Mouse (Mus musculus): ENCODE data around the gene Ccdc167.
A peak's percentile ranks its signal among the peaks of the same experiment; 100 is the strongest.

Ccdc167 gene

DNA sequence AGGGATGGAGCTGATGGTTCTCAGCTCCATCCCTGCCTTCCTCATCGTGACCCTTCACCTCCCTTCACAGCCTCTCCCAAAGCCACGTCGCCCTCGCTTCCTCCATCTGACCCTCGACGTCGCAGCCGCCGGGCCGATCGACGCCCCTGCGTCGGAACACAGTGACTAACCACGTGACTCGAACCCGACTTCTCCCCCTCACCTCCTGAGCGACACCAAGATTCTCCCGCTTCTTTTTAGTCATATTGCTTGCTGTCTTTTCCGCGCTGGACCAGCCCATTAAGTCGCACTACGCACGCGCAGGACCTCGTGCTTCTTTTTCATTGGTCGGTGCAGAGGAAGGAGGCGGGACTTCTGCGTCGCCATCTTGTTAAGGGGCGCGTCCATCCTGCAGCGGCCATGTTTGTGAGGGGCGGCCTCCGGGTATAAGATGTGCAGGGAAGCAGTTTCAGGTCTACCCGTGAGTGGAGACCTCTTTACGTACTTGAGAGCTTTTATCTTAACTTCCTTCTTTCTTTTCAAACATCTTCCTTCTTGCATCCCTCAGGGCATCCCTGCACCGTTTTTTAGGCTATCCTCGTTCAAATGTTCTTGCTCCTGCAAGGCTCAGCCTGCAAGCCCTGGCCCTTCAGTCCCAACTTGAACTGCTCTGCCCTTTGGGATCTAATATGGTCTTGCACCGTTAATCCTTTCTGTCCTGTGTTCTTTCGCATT lies at the start of gene Ccdc167:
Gene Ccdc167, minus strand, starts transcription at position 313 of the 714 bp plus-strand sequence.
- peak; percentile 98 for DNase-seq (ENCODE audit: low spot score)

DNA sequence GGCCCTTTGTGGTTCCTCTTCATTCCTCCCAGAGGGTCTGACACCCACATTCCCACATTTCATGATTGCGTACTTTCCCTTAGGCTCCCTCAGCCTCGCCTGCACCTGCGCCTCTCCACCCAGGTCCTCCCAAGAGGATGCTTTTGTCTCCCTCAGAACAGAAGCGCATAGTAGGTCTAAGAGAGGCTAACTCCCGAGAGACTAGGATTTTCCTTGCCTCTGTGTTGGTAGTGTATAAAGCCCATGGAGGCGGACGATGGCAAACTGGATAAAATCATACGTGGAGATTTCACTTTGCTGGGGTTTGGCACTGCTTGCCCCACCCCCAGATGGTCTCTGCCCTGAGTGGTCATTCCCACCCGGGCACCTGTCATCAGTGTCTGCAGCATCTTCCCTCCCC lies 48.5 kb upstream of the Ccdc167 start:
- no peak for DNase-seq (ENCODE audit: low spot score)

DNA sequence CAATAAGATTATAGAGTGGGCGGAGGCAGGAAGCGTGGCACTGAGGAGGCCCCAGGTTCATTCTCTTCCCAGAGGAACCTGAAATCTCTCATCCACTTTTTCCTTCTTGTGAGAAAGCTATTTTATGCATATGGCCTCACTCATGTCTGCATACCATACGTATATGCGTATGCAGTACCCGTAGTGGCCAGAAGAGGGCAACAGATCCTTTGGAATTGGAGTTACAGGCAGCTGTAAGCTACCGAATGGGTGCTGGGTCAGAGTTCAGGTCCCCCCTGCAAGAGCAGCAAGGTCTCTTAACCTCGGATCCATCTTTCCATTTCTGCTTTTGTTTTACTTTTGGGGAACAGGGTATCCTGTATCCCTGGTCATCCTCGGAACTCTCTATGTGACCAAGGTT lies 45.7 kb upstream of the Ccdc167 start:
- DNase-seq (ENCODE audit: low spot score) = peak; percentile 24

DNA sequence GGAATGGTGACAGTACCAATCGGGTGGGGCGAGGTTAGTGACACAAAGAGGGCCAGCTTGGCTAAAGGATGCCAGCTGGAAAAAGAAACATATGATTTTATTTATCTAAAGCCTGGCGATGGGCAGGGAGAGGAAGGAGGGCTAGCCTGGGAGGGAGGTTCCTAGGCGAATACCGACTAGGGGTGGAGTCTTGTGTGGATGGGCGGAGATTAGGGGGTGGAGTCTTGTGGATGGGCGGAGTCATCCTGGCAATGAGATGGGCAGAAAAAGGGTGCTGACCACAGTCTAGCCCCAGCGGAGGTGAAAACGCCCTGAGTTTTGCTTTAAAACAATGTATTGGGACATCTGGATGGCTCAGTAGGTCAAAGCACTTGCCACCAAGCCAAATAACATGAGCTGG lies 45.1 kb upstream of the Ccdc167 start:
- DNase-seq (ENCODE audit: low spot score) = no peak

DNA sequence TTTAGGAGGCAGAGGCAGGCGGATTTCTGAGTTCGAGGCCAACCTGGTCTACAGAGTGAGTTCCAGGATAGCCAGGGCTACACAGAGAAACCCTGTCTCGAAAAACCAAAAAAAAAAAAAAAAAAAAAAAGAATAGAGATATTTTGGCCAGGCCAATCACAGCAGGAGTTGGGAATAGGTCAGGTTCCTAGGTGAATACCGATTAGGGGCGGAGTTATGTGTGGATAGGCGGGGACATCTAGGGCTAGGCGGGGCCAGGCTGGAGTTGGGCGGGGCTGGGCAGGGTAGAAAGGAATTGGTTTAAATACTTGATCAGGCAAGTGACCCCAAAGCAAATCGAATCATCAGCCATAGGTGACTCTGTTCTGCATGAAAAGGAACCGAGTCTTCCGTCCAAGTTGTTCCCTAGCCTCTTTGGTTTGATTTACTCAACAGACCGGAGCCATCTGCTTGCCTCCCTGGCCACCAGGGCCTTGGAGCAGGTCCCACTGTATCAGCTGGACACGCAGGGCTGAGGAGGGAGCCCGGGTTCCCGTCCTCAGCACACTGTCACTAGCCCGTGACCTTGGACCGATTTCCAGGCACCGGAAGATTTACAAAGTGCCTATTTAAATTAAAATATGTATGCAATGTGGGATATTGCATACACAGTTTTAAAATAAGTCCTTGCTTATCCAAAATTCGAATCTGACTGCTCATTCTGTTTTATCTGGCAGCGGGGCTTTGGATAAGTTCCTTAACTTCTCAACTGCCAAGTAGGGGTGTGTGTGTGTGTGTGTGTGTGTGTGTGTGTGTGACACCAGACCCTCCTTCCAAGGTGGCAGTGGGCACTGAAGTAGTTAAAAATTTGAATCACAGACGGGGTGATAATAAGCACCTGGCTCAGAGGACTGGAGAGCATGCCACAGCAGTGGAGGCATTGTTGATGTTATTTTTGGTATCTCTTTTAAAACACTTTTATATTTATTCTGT lies 43.8 kb upstream of the Ccdc167 start:
- no peak for DNase-seq (ENCODE audit: low spot score)

DNA sequence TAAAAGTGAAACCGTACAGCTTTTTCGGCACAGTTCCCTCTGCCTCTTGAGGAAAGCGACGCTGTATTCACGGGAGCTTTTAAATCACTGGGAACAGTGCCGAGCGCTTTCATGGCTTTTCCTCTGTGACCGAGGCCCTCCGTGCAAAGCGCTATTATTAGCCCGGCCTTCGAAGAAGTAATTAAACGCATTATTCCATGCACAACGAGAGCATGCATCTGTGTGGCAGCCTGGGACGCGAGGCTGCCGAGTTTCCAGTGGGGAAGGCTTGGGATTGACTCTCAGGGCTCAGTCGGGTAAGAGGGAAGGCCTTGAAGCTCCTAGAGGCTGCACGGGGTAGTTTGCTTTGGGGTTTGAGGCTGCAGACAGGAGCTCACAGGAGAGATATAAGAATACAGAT lies 43.1 kb upstream of the Ccdc167 start:
- peak; percentile 27 for DNase-seq (ENCODE audit: low spot score)

DNA sequence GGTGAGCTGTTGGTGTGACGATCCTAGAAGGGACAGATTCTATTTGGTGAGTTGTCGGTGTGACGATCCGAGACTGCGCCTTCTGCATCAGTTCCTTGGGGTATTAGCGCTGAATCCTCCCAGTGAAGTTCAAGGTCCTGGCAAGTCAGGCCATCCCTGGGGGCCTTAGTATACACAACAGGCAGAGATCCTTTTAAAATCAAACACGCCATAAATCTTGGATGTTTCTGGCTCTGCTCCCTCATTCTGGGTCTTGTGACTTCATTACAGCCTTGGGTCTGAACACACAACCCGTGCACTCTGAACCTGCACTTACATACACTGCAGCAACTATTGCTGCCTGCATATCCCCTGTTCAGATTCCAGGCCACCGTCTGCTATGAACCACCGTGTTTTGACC lies 39.5 kb upstream of the Ccdc167 start:
- no peak for DNase-seq (ENCODE audit: low spot score)

DNA sequence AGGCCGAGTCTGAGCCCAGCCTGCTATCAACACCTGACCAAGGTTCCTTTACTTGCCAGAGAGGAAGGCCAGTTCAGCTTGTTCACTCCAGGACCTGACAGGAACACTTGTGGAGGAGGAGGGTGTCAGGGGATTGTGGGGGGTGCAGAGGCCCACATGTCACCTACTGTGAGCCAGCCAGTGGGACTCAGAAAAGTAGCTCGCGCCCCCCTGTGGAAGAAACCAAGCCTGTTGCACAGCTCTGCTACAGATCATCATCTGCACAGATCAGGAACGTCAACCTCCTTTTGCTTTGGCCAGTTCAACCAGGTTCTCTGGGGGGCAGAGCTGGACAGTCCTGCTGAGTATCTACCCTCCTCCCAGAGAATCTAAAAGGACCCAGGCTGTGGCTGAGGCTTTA lies 37.7 kb upstream of the Ccdc167 start:
- no peak for DNase-seq (ENCODE audit: low spot score)

DNA sequence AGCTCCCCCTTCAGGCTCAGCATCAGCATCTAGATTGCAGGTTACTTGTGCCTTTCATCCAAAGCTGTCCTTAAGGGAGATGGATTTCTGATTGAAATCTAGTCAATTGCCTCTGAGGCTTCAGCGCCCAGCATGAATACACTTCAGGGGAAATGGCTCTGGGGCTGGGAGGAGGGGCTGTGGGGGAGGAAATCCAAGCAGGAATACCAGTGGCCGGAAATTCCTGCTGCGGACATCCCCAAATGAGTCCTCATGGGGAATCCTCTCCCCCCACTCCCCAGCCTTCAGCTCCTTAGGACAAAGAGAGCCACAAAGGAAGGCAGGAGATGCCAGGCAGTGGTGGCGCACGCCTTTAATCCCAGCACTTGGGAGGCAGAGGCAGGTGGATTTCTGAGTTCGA lies 30.6 kb upstream of the Ccdc167 start:
- DNase-seq (ENCODE audit: low spot score) = no peak

DNA sequence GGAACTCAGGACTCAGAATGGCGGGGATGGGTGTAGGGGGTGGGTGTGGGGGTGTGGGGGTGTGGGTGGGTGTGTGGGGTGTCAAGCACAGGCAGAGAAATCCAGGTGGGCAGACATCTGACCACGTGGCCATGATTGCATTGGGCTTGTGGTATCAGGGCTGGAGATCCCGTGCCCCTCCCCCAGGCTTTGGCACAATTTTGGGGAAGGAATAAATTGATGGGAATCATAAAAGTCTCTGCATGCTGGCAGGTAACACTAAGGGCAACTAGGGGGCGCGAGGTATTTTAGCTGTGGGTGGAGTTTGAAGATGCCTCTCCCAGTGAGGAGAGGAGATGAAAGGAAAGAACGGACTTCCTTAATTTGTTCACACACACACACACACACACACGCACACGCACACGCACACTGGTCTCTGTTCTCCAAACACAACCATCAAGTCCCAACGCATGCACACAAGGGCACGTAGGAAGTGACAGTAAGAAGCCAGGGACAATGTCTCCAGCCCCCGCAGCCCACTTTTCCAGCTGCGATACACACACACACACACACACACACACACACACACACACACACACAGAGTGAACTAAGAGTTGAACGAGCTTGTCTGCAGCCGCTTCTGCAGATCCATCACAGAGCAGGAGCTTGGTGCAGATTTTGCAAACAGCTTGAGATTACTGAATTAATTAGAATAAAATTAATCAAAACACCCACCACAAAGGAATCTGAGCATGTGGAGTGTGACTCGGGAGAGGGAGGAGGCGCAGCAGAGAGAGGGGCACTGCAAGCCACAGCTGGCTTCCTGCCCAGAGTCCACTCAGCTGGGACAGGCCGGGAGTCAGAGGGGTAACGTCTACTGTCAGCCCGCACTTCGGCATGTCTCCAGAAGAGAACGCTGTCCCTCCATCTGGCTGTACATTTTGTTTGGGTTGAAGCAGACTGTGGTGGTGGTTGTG lies 21.3 kb upstream of the Ccdc167 start:
- DNase-seq (ENCODE audit: low spot score) = peak; percentile 63

DNA sequence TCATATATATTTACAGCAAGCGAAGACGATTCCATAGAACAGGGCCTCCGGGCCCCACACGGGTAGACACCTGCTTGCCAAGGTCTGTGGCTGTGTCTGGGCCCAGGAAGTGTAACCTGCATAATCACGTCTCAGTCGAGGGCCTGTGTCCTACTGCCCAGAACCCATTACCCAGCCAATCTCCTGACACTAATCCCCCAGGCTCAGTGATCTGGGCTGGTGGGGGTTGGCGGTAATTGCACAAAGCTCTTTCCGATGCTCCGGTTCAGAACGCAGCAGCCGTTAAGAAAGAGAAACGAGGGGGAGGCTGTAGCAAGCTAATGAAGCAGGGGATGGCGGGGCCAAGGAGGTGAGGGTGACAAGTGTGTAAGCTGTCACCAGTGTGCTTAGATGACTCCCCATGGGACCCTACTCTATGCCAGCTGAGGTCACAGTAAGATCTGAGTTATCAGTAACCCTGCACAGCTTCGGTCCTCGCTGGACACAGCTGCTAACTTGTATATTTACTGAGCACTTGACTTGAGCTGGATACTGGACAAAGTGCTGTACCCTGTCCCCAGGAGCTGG lies 19.7 kb upstream of the Ccdc167 start:
- DNase-seq (ENCODE audit: low spot score) = no peak

DNA sequence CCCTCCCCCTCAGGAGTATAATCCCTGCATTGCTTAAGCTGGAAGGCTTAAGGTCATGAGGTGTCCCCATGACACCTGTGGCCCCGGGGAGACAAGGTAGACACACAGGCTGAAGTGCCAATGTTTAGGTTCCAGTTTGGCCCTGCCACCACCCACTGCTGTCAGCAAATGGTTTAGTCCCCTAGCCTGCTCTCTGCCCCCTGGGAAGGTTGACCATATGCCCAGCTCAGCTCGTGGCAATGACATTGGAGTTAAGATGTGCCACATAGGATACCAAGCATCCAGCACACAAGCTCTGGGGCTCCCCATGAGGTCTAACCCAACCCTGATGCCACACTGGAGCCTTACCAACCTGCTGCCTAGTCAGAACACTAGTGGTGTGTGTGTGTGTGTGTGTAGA lies 15.7 kb upstream of the Ccdc167 start:
- DNase-seq (ENCODE audit: low spot score) = no peak

DNA sequence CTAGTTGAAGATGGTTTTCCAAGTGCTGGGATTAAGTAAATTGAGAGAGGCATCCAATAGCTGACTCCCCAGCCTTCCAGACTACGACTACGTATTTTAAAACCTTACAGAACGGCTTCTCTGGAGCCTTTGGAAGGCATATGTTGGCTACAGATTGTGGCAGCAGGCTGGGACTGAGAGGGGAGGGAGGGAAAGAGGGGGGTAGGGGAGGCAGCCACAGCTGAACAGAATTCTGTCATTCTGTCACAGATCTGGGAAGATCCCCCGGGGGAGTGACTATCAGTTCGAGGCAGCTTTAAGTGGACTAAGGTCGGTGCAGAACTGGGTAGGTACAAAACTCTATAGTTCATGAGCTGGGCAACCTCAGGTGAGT lies 15.1 kb upstream of the Ccdc167 start:
- peak; percentile 58 for DNase-seq (ENCODE audit: low spot score)

DNA sequence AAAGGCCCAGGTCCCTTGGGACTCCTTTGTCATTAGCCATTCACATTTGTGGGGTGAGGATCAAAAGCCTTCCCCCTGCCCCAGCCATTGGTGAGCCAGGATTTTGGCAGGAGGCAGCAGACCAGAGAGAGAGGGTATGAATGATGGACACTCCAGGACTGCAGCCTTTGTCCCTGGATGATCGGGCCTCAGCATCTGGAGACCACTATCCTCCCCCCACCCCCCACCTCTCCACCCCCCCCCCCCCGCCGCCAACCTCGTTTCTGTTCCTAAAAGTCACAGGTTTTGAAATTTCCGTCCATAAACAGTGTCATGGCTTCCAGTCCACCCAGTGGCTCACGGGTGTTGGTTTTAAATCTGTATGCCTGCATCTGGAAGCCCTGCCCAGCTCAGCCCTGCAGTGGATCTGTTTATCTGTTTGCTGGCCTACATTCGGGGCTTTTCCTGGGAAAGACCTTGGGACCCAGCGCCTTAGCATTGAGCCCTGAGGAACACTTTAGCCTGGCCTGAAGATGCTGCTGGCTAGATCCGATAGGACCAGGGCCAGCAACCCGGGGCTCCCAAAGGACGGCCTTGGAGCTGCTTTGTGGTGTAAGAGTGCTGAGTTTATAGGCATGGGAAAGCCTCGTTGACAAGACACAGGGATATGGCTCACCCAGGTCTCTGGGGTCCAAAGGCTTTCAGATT lies 14.6 kb upstream of the Ccdc167 start:
- DNase-seq (ENCODE audit: low spot score) = no peak

DNA sequence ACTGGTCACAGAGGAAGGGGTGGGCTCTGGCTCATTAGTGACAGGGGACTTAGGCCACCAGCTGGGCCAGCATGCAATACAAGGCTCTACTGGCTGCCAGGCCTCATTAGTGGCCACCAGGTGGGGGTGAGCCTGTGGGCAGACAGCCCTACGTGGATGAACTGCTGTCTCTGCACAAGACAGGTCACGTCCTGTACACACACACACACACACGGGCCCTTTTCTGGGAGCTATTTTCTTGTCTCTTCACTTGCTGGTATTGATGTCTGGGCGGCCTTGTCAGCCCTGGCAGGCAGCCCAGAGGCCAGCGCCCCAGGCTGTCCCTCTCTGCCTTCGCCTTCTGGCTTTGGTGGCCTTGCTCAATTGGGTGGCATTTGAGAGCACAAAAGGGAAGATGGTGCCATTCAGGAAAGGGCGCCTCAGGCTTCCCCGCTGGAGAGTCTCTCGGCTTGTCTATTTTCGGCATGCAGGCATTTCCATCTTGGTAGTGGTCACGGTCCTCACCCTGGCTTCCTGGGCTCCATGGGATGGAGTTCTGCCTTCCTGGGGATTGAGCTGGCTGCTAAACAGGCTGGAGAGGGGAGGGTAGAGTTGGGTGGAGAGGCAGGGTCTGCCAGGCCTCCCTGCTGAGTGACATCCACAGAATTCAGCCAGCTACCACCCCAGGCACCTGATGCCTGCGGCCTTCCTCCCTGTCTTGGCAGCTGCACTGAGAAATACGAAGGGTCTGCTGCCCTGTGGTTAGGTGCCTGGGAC lies 13.8 kb upstream of the Ccdc167 start:
- DNase-seq (ENCODE audit: low spot score) = no peak

DNA sequence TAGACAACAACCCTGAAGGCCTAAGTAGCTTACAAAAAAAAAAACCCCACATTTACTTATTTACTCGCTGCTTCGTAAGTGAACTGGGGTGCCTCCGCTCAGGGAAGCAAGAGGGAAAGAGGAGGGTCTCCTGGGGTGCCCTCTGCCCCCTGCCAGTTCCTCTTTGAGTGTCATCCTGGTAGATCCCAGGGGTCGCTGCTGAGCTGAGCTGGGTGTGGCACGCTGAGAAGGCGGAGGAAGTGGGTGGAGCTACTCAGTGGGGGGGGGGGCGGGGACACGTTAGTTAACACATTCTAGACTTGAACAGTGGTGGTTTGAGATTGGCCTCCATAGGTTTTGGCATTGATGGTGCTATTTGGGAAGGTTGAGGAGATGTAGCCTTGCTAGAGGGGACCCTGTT lies 11.2 kb upstream of the Ccdc167 start:
- no peak for DNase-seq (ENCODE audit: low spot score)

DNA sequence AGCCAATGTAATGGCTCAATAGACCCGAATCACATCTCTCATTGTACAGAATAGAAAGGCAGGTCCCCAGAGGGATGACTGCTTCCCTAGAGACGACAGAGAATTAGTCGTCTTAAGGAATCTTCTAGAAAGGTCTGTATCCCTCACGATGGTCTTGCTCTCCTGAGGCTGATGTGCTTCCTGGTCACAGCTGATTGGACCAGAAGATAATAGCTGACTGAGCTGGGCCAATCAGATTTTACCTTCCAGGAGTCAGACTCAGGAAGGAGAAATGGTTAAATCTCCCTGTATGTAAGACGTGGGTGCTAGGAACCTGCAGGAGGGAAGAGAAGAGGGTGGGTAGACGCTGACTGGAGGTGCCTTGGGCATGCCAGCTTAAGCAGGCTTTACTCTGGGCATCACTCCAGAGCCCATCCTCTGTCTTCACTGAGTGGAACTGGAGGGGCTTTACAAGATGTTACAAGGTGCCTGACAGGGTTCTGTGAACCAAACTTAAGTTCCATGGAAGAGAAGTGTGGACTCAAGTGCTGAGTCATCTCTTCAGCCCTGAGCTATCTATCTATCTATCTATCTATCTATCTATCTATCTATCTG lies 8.3 kb upstream of the Ccdc167 start:
- DNase-seq (ENCODE audit: low spot score) = no peak

DNA sequence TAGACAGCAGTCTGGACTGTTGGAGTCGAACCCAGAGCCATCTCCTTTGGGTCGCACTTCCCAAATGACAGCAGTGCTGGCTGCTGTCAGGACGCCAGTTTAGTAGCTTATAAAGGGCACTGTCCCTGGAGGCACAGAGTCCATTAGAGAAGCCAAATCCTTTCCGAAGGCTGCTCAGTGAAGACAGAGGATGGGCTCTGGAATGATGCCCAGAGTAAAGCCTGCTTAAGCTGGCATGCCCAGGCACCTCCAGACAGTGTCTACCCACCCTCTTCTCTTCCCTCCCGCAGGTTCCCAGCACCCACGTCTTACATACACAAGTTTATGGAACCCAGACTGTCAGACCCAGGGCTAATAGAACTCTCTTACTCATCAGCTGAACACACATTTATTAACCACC lies 7.8 kb upstream of the Ccdc167 start:
- DNase-seq (ENCODE audit: low spot score) = no peak

DNA sequence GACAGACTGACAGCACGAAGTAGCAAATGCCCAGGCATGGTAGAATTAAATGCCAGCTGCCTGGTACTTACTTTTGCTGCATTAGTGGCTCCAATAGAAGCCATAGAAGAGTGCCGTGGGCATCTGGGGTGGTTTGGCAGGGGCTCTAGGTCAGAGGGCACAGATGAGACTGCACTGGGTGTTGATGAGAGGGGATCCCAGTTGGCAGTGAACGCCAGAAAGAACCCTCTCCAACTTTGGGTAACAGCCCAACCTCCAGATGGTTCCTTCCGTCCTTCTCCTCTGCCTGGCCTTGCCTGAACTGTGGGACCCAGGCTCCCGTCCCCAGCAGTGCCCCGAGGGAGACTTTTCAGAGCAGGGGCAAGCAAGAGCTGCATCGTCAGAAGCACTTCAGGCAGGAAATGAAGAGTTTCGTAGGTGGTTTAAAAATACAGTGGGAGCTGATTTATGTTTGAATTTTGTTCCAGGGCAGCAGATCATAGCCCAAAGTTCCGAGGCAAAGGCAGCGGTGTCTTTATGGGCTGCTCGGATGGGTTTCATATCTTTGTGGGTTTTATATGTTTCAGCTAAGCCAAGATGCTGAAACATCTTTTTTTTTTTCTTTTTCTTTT lies 4.0 kb upstream of the Ccdc167 start:
- DNase-seq (ENCODE audit: low spot score) = no peak
